Mouse (Mus musculus) heart, postnatal 0 days (tissue): ENCODE data around the gene Sirt3.

Source experiments
- CTCF ChIP-seq: IDR thresholded peaks from 2 replicates; pipeline ENCODE4 v1.5.1; 2016; ENCODE audit warnings: antibody characterized with exemption, control low read depth, low read depth
- EP300 ChIP-seq: IDR thresholded peaks from 2 replicates; pipeline ENCODE4 v1.6.1; 2016; ENCODE audit warnings: antibody characterized with exemption, low read depth

DNA sequence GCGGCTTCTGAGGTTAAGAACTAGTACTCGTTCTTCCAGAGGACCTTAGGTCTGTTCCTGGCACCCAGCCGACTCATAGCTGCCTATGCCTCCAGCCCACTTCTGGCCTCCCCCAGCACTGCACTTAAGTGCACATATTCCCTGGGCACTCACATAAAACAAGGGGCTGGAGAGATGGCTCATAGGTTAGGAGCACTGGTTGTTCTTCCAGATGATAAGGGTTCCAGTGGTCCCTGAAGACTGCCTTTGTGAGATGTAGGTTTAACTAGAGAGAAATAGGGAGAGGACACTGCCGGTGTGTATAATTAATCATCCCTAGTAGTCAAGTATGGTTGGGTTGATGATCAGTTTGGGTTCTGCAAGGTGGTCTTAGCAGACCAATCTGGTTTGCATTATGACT is 59.4 kb downstream of the Sirt3 start:
- TF ChIP-seq CTCF, result no peak
- TF ChIP-seq EP300, result no peak
